Mouse (Mus musculus): ENCODE results near the gene Taf1c.

The Taf1c gene

GRCm38 (mm10) chr8:119569881-119570280 is 35.1 kb downstream of the Taf1c start:
- DNase-seq, result no peak

GRCm38 (mm10) chr8:119568951-119569350 is 36.1 kb downstream of the Taf1c start:
- no peak for DNase-seq

DNA sequence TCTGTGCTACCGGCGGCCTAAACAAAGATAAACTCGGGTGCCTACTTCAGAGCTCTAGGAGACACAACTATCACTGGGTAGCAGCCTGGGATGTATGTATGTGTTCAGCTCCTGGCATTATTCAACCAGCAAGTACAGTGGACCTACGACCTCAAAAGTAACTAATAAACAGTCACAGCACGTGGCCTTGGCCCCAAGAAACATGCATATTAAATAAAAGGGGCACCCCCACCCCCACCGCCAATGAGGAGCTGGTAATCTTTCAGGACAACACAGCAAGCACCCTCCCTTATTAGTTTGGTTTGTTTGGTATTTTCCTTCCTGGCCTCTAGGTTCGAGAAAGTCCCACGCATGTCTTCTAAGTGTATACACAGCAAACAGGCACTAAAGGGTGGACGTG is 36.8 kb downstream of the Taf1c start:
- no peak for DNase-seq

DNA sequence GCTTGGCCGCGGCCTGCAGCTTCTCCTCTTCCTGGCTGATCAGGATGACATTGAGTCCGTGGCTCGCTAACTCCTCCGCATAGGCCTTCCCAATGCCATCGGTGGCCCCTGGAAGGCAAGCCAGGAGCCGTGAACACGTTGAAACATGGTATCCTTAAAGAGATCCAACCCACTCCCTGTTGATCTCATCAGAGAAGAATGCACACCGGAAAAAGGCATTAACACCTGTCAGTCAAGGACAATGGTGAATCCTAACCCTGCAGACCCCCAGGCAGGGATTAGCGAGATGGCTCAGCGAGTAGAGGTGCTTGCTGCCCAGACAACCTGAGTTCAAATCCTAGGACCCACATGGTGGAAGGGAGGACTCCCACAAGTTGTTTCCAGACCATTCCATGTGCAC is 38.7 kb downstream of the Taf1c start:
- no peak for DNase-seq

DNA sequence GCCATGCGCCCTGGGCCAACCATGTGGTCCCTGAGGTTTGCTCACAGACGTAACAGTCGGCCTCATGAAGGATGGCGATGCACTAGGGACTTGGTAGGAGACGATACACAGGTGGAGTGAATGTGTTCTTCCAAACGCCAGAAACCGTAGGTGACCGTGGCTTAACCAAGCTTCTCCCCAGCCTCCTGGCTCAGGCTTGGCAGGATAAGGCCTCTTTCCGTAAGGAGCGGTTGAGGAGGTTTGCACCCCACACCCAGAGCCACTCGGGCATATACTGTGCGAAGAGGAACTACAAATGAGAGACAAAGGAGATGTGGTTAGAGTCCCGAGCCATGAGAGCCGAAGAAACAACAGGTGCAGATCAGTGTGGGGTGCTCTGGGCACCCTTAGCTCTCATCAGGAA is 41.2 kb downstream of the Taf1c start:
- DNase-seq, result no peak

GRCm38 (mm10) chr8:119559402-119559720 is 45.7 kb downstream of the Taf1c start:
- no peak for DNase-seq

DNA sequence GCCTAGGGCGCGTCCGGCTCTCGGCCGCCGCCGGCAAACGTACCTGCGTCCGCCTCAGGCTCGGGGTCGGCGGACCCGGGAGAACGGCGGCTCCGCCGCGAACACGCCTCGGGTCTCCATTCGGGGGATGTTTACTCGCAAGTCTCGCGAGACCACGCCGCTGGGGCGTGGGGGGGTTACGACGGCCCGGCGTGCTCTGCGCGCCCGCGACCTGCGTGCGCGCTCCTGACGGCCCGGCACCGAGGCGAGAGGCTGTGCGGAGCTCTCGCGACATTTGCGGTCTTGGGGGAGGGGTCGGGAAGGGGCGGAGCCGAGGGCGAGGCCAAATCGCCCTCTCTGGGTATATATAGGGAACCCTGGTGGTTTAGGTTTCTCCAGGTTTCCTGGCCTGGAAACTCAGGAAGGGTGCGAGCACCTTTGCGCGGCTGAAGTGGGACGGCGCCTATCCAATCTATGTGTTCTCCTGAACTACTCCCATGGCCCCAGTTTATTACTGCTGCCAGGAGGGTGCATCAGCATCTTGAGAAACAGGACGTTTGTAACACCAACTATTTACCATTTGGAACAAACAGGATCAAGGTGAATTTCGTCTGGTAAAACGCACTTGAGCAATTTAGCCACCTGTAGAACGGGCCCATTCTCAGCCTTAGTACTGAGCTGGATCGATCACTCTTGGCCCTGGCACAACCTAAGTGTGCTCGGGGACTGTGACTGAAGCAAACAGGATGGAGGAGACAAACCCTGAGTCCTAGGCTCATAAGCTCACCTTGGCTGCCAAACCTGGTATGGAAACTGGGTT is 46.2 kb downstream of the Taf1c start, which contains the start of gene Mbtps1:
Gene Mbtps1 (minus strand): TSS at position 133 of the 799 bp plus-strand sequence.
- DNase-seq, result peak; percentile 99

GRCm38 (mm10) chr8:119557821-119558602 is 47.0 kb downstream of the Taf1c start:
- peak; percentile 91 for DNase-seq

DNA sequence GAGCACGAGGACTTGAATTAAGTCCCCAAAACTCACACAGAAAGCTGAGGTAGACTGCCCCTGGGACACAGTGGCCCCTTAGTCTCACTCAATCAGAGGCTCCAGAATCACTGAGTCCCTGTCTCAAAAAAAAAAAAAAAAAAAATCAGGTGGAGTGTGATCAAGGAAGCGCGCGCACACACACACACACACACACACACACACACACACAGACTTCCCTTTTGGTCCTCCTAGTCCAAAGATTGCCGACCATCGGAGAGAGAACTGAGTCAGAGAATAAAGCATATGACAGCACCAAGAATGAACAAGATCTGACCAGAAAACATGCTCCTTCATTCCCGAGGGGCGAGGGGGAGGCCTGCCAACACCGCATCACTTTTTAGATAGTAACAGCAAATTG is 47.9 kb downstream of the Taf1c start:
- no peak for DNase-seq

- DNase-seq, result no peak
These were observed 49.2 kb downstream of the Taf1c start for GRCm38 (mm10) chr8:119555861-119556260.

DNA sequence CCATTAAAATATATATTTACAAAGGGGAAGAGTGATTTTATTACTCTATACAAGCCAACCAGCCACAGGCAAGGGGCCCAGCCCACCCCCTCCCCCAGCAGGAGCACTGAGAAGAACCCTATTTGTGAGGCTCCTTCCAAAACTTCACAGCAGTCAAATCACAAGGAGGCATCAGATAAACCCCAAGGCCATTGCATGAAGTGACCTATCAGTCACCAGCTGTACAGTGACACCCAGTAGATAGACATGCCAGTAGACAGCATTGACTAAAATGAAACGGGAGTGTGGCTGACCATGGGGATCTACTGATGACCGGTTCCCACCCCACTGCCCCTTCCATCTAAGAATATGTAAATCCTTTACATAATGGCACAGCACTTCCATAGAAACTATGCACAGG is 52.1 kb downstream of the Taf1c start:
- DNase-seq, result no peak

- no peak for DNase-seq
These were observed 56.4 kb downstream of the Taf1c start for GRCm38 (mm10) chr8:119548560-119549113.
